Mouse (Mus musculus) heart, embryonic 11.5 days (tissue): Measurements from ENCODE around the gene Ide. TPM values are rescaled to one million over a fixed set of nuclear protein-coding genes. Genes with fewer than 3 reads are reported as not detected.

Experiments used
- ATAC-seq: fragments of 200-750 bp; cut with Nextera tagmentation; replicated peaks from 2 replicates; pipeline ENCODE4 v1.8.0; 2017; ENCODE audit warnings: moderate library complexity; ENCODE audit not compliant: insufficient number of reproducible peaks, low FRiP score, low TSS enrichment
- H3K27ac ChIP-seq: fragments of 300-500 bp; sonication (generic); 2 replicates; pipeline ENCODE4 v1.5.1; 2014; ENCODE audit warnings: mild to moderate bottlenecking, low read depth, low read length
- H3K27me3 ChIP-seq: fragments of 300-500 bp; sonication (generic); 2 replicates; pipeline ENCODE4 v1.6.1; 2014; ENCODE audit warnings: mild to moderate bottlenecking, low read length, mixed read lengths; ENCODE audit not compliant: control insufficient read depth, insufficient read depth
- H3K36me3 ChIP-seq: fragments of 300-500 bp; sonication (generic); 2 replicates; pipeline ENCODE4 v1.6.1; 2014; ENCODE audit warnings: mild to moderate bottlenecking, low read length, moderate library complexity, mixed read lengths; ENCODE audit not compliant: control insufficient read depth, insufficient read depth
- H3K4me1 ChIP-seq: fragments of 300-500 bp; sonication (generic); 2 replicates; pipeline ENCODE4 v1.6.1; 2014; ENCODE audit warnings: low read length; ENCODE audit not compliant: control insufficient read depth, insufficient read depth
- H3K4me2 ChIP-seq: fragments of 300-500 bp; sonication (generic); 2 replicates; pipeline ENCODE4 v1.6.1; 2014; ENCODE audit warnings: mild to moderate bottlenecking, moderate library complexity
- H3K4me3 ChIP-seq: fragments of 300-500 bp; sonication (generic); 2 replicates; pipeline ENCODE4 v1.5.1; 2014; ENCODE audit warnings: low read depth, low read length
- H3K9ac ChIP-seq: fragments of 300-500 bp; sonication (generic); 2 replicates; pipeline ENCODE4 v1.6.1; 2014; ENCODE audit warnings: mild to moderate bottlenecking, low read depth, low read length, moderate library complexity
- H3K9me3 ChIP-seq: fragments of 300-500 bp; sonication (generic); replicated peaks from 2 replicates; pipeline ENCODE4 v1.6.1; 2016; ENCODE audit warnings: low read length; ENCODE audit not compliant: control insufficient read depth
- WGBS: fragments of 180-500 bp; shearing (Covaris S2); extraction: QIAGEN DNeasy Blood & Tissue Kit; methylation state at CpG from one replicate; pipeline ENCODE4 v1.1.7; 2014; ENCODE audit not compliant: insufficient replicate concordance; 5-methylcytosine and 5-hydroxymethylcytosine counted together
- polyA plus RNA-seq: library from polyadenylated mRNA; unstranded; fragments of >200 nt; fragmentation: Nextera tagmentation; extraction: Ambion mirVana; gene quantifications from 2 replicates; pipeline ENCODE4 v1.2.1, GENCODE M21; 2014

Ide gene
- polyA plus RNA-seq, 1 experiment from 2014 or later, result 54.7 TPM

- WGBS, result 85% methylated on average over 4 of the region's 4 CpGs
- Histone ChIP-seq H3K4me2 (no peak overlapping the region), H3K27me3 (no peaks in the 10 kb centered on the region), H3K27ac (no peak overlapping the region), H3K4me3 (no peak overlapping the region), H3K36me3 (no peaks in the 10 kb centered on the region), H3K9ac (no peak overlapping the region), H3K9me3 (no peaks in the 10 kb centered on the region), H3K4me1 (no peaks in the 10 kb centered on the region)
- ATAC-seq, result no peak
Measured at GRCm38 (mm10) chr19:37369921-37370320, 32.3 kb upstream of the Ide start.

- Histone ChIP-seq H3K27ac (no peak overlapping the region), H3K4me2 (no peak overlapping the region), H3K4me1 (no peaks in the 10 kb centered on the region), H3K4me3 (no peak overlapping the region), H3K9me3 (no peaks in the 10 kb centered on the region), H3K9ac (no peak overlapping the region), H3K36me3 (no peaks in the 10 kb centered on the region), H3K27me3 (no peaks in the 10 kb centered on the region)
- WGBS, result 73% methylated on average over 1 of the region's 1 CpGs
- ATAC-seq, result no peak
Measured at GRCm38 (mm10) chr19:37368990-37369389, 31.3 kb upstream of the Ide start.

- no peak for ATAC-seq
Measured at GRCm38 (mm10) chr19:37363128-37363939, 25.7 kb upstream of the Ide start.

GRCm38 (mm10) chr19:37362545-37362944 lies 24.9 kb upstream of the Ide start:
- no peaks in the 10 kb centered on the region for H3K4me1 ChIP-seq
- ATAC-seq, result no peak
- no peak overlapping the region for H3K4me3 ChIP-seq
- no peaks in the 10 kb centered on the region for H3K9me3 ChIP-seq
- H3K9ac ChIP-seq, result no peak overlapping the region
- no peaks in the 10 kb centered on the region for H3K36me3 ChIP-seq
- no peak overlapping the region for H3K27ac ChIP-seq
- 32% methylated on average over 5 of the region's 5 CpGs for WGBS
- H3K27me3 ChIP-seq, result no peaks in the 10 kb centered on the region
- H3K4me2 ChIP-seq, result no peak overlapping the region; the same call in 1 of the 2 replicates

More at GRCm38 (mm10) chr19:37363128-37363939, 25.7 kb upstream of the Ide start:
- Histone ChIP-seq H3K4me3 (no peak overlapping the region), H3K4me2 (no peak overlapping the region), H3K27ac (no peak overlapping the region), H3K4me1 (no peaks in the 10 kb centered on the region), H3K9ac (no peak overlapping the region), H3K36me3 (no peaks in the 10 kb centered on the region), H3K9me3 (no peaks in the 10 kb centered on the region), H3K27me3 (no peaks in the 10 kb centered on the region)
- WGBS, result 79% methylated on average over 11 of the region's 11 CpGs

- WGBS, result 48% methylated on average over 5 of the region's 5 CpGs
- H3K9ac ChIP-seq, result no peak overlapping the region
- H3K4me2 ChIP-seq, result no peak overlapping the region
- no peak overlapping the region for H3K4me3 ChIP-seq
- H3K27ac ChIP-seq, result no peak overlapping the region
- H3K36me3 ChIP-seq, result no peaks in the 10 kb centered on the region
- ATAC-seq, result no peak
- no peaks in the 10 kb centered on the region for H3K27me3 ChIP-seq
- no peaks in the 10 kb centered on the region for H3K9me3 ChIP-seq
- H3K4me1 ChIP-seq, result no peaks in the 10 kb centered on the region
Measured at GRCm38 (mm10) chr19:37360044-37360443, 22.4 kb upstream of the Ide start.

- no peak overlapping the region for H3K9ac ChIP-seq
- no peaks in the 10 kb centered on the region; the same call in 1 of the 2 replicates for H3K9me3 ChIP-seq
- no peaks in the 10 kb centered on the region for H3K4me1 ChIP-seq
- H3K4me3 ChIP-seq, result no peak overlapping the region
- peaks cover 5% of the 10 kb centered on the region; the same call in 1 of the 2 replicates for H3K36me3 ChIP-seq
- no peak overlapping the region for H3K4me2 ChIP-seq
- ATAC-seq, result no peak
- no peaks in the 10 kb centered on the region for H3K27me3 ChIP-seq
- H3K27ac ChIP-seq, result no peak overlapping the region
- 87% methylated on average over 6 of the region's 6 CpGs for WGBS
Measured at GRCm38 (mm10) chr19:37353331-37353730, 15.7 kb upstream of the Ide start.

GRCm38 (mm10) chr19:37352756-37353155 lies 15.1 kb upstream of the Ide start:
- Histone ChIP-seq H3K9me3 (no peaks in the 10 kb centered on the region; the same call in 1 of the 2 replicates), H3K4me1 (no peaks in the 10 kb centered on the region), H3K36me3 (peaks cover 5% of the 10 kb centered on the region; the same call in 1 of the 2 replicates), H3K4me2 (no peak overlapping the region), H3K27ac (no peak overlapping the region), H3K4me3 (no peak overlapping the region), H3K9ac (no peak overlapping the region), H3K27me3 (no peaks in the 10 kb centered on the region)
- no peak for ATAC-seq
- 91% methylated on average over 3 of the region's 3 CpGs for WGBS

- no peaks in the 10 kb centered on the region for H3K27me3 ChIP-seq
- no peak overlapping the region for H3K9ac ChIP-seq
- ATAC-seq, result no peak
Measured at GRCm38 (mm10) chr19:37348952-37349351, 11.3 kb upstream of the Ide start.

GRCm38 (mm10) chr19:37348331-37348730 lies 10.7 kb upstream of the Ide start:
- ATAC-seq, result no peak
- Histone ChIP-seq H3K27ac (peak overlapping the region; percentile 4; the same call in 1 of the 2 replicates), H3K4me2 (no peak overlapping the region), H3K4me3 (no peak overlapping the region), H3K27me3 (no peaks in the 10 kb centered on the region), H3K9ac (no peak overlapping the region), H3K4me1 (peaks cover 9% of the 10 kb centered on the region; the same call in 1 of the 2 replicates), H3K9me3 (no peaks in the 10 kb centered on the region; the same call in 1 of the 2 replicates), H3K36me3 (peaks cover 5% of the 10 kb centered on the region; the same call in 1 of the 2 replicates)
- WGBS, result 71% methylated on average over 10 of the region's 10 CpGs

More at GRCm38 (mm10) chr19:37348952-37349351, 11.3 kb upstream of the Ide start:
- Histone ChIP-seq H3K36me3 (peaks cover 5% of the 10 kb centered on the region; the same call in 1 of the 2 replicates), H3K4me2 (no peak overlapping the region), H3K4me1 (peaks cover 9% of the 10 kb centered on the region; the same call in 1 of the 2 replicates), H3K9me3 (no peaks in the 10 kb centered on the region; the same call in 1 of the 2 replicates), H3K27ac (no peak overlapping the region), H3K4me3 (no peak overlapping the region)
